Mouse (Mus musculus): ENCODE results near the gene Ryr2.
"Not testable (repeated sequence)": the region's sequence is repeated elsewhere in the genome, so short reads cannot be mapped to it uniquely, and the experiment has no call there.

- not testable (repeated sequence) for TF ChIP-seq CTCF (IDR thresholded peaks at IDR 0.05; ENCODE audit: low read depth, low read length); GATA1 (IDR thresholded peaks at IDR 0.05; ENCODE audit: borderline replicate concordance, low read length); TAL1 (conservative IDR thresholded peaks at IDR 0.05; ENCODE audit: low read depth, low read length); GATA2 (IDR thresholded peaks at IDR 0.05; ENCODE audit: borderline replicate concordance, low read depth, low read length)
These were observed 297.4 kb downstream of the Ryr2 start for GRCm38 (mm10) chr13:11809365-11809764.

All from G1E (cell line).